Mouse (Mus musculus) ES-Bruce4 (cell line): Measurements from ENCODE around the gene Sspo.

Source experiments
- CTCF ChIP-seq: IDR thresholded peaks from one replicate; pipeline ENCODE4 v1.8.1; 2011; ENCODE audit warnings: low read depth, low read length
- EP300 ChIP-seq: IDR thresholded peaks from 2 replicates; pipeline ENCODE4 v1.6.1; 2011; ENCODE audit warnings: low read depth, low read length; ENCODE audit not compliant: insufficient read depth

DNA sequence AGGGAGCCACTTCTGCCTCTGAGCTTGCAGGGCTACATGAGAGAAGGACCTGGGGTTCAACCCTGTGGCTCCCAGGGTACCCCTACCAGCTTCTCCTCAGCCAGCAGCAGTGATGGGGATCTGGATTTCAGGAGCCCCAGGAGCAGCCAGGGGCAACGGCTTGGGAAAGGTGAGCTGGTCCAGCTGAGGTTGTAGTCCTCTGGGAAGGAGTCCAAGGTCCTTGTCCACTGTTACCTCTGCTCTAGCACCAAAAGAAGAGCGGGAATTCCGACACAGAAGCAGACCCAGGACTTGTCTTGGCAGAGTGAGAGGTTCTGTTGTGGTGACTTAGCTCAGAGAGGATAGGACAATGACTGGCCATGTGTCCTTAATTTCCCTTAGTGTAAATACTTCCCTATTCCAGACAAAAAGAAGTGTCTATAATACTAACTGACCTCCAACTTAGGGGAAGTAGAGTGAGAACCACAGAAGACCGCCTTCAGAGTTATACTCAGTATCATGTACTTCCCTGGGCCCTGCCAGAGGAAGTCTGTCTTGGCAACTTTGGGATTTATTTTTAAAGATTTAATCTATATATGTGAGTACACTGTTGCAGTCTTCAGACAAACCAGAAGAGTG lies 38.2 kb upstream of the Sspo start:
- TF ChIP-seq CTCF (no peak), EP300 (no peak)
